Mouse (Mus musculus) cerebral cortex, adult 2 months (tissue): ENCODE results near the gene Pappa2.

Experiments used
- WGBS: fragments of 180-500 bp; shearing (Covaris S2); methylation state at CpG from one replicate; pipeline ENCODE4 v1.1.7; 2018; 5-methylcytosine and 5-hydroxymethylcytosine counted together

Gene Pappa2

GRCm38 (mm10) chr1:158910661-158911060 lies 69.6 kb downstream of the Pappa2 start:
- 58% methylated on average over 2 of the region's 2 CpGs for WGBS

DNA sequence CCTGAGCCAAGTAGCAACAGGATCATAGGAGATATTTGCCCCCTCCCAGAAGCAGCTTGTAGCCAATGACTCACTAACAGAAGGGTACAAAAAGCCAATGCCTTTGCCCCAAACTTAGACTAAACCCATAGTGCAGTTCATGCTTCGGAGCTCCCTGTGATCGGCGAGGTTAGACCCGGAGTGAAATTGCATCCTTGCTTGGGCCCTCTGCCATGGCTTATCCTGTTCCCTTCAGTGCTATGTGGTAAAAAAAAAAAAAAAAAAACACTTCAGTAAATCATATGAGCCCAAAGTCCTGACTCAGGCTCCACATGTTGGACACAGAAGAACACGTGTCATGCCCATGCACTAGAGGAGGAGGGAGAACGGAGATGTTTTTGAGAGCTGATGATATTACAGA lies 85.8 kb downstream of the Pappa2 start:
- WGBS: 91% methylated on average over 6 of the region's 6 CpGs

DNA sequence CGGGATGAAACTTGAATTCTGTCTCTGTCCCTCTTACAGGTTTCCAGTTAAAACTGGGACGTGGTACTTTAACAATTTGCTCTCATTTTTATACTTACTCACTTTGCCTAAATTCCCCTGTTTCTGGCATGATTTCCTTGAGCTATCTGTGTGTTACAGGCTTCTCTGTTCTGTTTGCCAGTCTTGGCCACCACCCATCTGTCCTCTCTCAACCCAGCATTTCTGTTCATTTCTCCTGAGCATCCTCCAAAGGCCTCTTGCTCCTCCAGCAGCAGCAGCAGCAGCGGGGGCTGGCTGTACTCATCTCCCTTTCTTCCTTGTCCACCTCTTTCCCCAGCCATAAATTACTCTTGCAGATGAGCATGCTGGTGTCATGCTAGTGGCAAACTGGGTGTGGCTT lies 104.8 kb downstream of the Pappa2 start:
- WGBS: 67% methylated on average over 3 of the region's 3 CpGs

DNA sequence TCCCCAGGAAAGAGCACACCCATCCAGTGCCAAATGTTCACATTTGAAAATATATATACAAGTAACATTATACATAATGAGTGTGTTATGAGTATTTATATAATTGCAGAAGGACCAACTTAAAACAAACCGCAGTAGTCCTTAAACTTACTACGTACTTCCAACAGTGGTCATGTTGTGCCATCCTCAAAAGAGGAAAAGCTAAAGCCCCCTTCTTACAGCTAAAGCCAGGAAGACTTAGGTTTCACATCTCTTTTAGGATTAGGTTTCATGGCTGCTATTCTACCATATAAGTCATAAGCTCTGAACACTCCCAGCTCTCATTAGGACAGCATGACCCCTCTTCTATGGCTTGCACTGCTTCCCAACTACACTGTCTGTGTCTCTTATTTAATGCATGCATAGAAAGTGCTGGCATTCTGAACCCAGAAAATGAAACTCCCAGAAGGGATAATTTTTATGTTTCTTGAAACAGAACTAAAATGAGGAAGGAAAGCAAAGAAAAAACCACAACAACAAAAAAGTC lies 105.7 kb downstream of the Pappa2 start:
- 82% methylated on average over 2 of the region's 2 CpGs for WGBS

DNA sequence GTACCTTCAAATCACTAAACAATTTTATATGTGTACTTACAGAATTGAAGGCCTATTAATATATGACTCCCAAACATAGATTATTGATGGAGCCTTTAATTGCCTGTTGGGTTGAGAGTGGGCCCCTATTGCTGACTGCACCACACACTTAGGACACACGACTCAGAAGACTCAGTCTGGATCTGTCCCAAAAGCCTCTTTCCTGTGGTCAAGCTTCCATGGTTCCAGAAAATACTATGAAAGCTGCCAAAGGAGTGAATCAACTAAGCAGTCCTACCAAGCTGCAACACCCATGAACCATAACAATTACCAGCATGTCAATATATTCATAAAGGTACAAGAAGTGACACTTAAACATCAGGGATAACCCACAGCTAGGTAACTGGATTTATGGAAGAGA lies 106.7 kb downstream of the Pappa2 start:
- 78% methylated on average over 1 of the region's 1 CpGs for WGBS

- 87% methylated on average over 2 of the region's 2 CpGs for WGBS
These were observed 108.9 kb downstream of the Pappa2 start for GRCm38 (mm10) chr1:158871401-158871800.

GRCm38 (mm10) chr1:158860190-158860589 lies 120.1 kb downstream of the Pappa2 start:
- WGBS: 70% methylated on average over 5 of the region's 5 CpGs

DNA sequence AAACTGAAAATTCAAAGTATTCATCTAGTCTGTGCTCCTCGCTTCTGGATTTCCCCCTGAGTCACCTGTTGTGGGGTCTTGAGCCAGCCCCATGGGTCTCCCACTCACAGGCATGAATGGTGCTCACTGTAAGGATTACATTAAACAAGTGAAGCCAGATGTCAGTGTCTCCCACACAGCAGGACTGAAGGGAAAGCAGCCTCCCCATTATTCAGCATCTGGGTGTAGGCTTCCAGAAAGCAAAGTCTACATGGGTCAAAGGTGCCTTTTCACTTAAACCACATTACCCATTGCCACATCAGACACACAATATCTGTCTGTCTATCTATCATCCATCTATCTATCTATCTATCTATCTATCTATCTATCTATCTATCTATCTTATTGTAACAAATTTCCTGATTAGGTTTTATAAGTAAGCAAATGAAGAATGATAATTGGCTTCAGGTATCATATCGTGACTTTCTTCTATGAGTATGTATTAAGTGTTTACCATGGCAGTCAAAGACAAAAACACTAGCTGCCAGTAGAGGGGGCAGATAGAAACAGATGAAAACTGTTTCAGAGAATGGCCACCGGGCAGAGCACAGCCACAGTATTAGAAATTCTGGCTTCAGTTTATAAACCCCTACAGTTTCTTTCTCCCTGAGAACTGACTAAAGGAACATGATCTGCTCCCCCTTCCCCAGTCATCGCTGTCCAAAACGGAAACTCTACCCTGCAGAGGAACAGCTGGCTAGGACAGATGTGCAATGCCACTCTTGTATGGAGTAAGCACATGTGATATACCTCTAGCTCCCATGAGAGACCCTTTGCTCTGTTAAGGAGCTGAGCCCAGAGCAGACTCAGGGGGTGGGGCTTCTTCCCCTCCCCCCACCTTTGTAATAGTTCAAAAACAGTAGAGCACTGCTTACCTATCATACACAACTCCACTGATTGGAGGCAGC lies 126.1 kb downstream of the Pappa2 start:
- 66% methylated on average over 5 of the region's 5 CpGs for WGBS

GRCm38 (mm10) chr1:158852836-158853567 lies 127.3 kb downstream of the Pappa2 start:
- 73% methylated on average over 14 of the region's 14 CpGs for WGBS

DNA sequence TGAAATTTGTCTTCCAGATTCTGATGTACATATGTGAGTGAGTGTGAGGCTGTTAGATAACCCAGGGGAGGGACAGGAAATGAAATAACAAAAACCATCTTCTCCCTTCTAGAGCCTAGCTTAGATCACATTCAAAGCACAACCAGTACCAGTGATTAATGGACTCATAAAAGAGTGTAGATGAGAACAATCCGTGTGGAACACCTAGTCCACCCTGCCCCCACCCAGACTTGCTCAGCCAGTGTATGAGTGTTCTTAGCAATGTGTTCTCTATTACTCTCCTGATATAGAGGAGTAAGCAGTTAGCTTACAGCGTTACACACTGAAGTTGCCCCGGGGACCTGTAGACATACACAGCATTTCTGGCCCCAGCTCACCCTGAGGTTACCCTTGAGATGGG lies 129.8 kb downstream of the Pappa2 start:
- 78% methylated on average over 3 of the region's 3 CpGs for WGBS

- WGBS: 73% methylated on average over 10 of the region's 10 CpGs
These were observed 135.7 kb downstream of the Pappa2 start for GRCm38 (mm10) chr1:158844604-158845003.

- 82% methylated on average over 4 of the region's 4 CpGs for WGBS
These were observed 143.1 kb downstream of the Pappa2 start for GRCm38 (mm10) chr1:158837151-158837550.

GRCm38 (mm10) chr1:158830152-158830551 lies 150.1 kb downstream of the Pappa2 start:
- 79% methylated on average over 3 of the region's 3 CpGs for WGBS

GRCm38 (mm10) chr1:158819676-158820075 lies 160.6 kb downstream of the Pappa2 start:
- WGBS: 85% methylated on average over 2 of the region's 2 CpGs

DNA sequence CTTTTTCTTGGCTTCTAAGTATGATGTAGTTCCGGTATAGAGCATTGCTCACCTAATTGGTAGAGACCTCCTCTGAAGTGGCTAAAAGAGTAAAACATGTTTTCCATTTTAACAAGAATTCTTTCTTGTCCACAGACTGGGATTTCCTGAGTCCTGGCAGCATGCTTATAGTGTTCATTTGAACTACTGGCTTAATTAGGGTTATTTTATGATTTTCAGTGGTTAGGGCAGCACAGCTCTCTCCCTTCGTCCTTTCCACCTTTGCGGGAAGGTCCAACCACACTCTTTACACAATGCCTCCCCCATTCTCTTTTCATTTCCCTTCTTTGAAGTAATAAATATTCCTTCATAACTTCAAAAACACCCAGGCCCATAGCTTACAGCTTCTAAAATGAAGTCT lies 163.8 kb downstream of the Pappa2 start:
- 81% methylated on average over 3 of the region's 3 CpGs for WGBS

DNA sequence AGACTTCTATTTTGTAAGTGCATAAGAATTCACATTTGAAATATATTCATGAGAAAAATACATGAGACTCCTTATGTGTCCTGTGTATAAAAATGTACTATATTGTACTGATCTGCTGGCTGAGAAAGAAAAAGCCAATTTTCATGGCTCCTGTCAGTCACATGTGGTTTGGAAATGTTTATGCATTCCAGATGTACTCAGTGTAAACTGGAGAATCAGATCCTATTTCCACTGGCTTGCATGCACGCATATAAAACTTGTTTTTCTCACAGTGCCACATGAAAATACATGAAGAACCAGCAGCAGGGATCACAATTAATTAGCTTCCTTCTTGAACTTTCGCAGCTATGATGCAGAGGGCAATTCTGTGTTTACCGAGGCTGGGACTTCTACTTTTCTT lies 168.4 kb downstream of the Pappa2 start:
- 75% methylated on average over 3 of the region's 3 CpGs for WGBS

GRCm38 (mm10) chr1:158775486-158775885 lies 204.8 kb downstream of the Pappa2 start:
- WGBS: 81% methylated on average over 5 of the region's 5 CpGs

- 91% methylated on average over 4 of the region's 4 CpGs for WGBS
These were observed 209.5 kb downstream of the Pappa2 start for GRCm38 (mm10) chr1:158770756-158771155.

DNA sequence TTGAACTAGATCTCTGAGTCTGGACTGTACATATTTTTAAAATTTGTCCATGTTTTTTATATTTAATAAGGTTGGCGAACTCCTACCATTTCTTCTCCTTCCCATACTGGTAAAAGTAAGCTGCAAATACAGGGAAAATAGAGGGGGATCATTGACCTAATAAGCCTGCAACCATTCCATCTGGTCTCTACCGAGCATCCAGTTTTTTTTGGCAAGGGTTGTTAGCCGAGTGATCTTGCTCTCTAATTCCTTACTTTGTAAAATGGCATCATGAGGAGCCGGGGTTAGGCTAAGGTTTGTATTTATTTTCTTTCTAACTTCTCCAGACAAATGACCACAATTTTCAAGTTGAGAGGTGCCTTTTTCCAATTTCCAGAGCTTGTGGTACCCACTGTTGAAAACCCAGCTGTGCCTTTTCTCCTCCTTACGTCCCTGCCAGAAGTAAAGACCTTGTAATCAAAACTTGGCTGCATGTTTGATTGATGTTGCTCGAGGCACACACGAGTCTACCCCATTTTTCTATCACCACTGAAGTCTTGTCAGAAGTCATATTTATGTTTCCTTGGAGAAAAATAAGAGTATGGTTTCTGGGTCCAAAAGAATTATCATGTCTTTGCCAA lies 210.1 kb downstream of the Pappa2 start:
- 82% methylated on average over 7 of the region's 7 CpGs for WGBS

- 62% methylated on average over 2 of the region's 2 CpGs for WGBS
These were observed 214.4 kb downstream of the Pappa2 start for GRCm38 (mm10) chr1:158765842-158766241.

DNA sequence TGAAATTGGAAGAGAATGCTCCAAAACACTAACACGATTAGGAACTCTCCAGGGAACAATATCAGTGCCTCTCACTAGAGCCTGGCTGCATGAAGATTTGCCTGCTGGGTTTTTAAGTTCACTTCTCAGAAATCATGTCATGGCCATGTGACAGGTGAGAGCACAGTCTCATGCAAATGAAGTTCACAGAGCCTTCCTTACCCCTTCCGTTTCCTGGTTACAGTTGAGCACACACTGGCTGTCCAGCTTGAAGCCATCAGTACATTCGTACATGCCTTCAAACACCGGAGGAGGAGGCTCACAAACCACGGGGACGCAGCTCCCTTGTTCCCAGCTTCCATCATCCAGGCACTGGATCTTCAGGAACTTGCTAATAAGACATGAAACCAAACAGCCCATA lies 215.6 kb downstream of the Pappa2 start:
- WGBS: 80% methylated on average over 6 of the region's 6 CpGs
